Mouse (Mus musculus): ENCODE data around the gene Arhgef12. TPM values are rescaled to one million over a fixed set of nuclear protein-coding genes. Genes with fewer than 3 reads are reported as not detected.

The Arhgef12 gene
- total RNA-seq, 1 experiment from 2014 or later, result 6.4 TPM

DNA sequence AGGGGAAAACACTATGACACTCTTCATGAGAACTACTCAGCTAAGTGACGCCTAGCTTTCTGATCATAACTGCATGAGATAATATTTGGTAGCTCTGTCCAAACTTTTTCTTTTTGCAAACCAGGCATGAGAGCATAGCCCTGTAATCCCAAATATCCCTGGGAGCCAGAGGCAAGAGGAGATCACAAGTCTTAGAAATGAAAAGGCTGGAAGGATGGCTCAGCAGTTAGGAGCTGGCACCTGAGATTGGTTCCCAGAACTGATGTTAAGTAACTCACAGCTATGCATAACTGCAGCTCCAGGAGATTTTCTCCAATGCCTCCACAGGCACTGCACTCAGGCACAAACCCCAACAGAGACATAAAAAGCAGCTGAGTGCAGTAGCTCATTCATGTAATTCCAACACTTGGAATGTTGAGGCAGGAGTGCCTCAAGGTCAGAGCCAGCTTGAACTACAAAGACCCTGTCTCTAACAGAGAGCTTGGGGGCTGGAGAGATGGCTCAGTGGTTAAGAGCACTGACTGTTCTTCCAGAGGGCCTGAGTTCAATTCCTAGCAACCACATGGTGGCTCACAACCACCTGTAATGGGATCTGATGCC lies 21.3 kb downstream of the Arhgef12 start:
- ATAC-seq (ENCODE audit: extremely low read depth, insufficient number of reproducible peaks, low FRiP score, poor library complexity, severe bottlenecking), result no peak

DNA sequence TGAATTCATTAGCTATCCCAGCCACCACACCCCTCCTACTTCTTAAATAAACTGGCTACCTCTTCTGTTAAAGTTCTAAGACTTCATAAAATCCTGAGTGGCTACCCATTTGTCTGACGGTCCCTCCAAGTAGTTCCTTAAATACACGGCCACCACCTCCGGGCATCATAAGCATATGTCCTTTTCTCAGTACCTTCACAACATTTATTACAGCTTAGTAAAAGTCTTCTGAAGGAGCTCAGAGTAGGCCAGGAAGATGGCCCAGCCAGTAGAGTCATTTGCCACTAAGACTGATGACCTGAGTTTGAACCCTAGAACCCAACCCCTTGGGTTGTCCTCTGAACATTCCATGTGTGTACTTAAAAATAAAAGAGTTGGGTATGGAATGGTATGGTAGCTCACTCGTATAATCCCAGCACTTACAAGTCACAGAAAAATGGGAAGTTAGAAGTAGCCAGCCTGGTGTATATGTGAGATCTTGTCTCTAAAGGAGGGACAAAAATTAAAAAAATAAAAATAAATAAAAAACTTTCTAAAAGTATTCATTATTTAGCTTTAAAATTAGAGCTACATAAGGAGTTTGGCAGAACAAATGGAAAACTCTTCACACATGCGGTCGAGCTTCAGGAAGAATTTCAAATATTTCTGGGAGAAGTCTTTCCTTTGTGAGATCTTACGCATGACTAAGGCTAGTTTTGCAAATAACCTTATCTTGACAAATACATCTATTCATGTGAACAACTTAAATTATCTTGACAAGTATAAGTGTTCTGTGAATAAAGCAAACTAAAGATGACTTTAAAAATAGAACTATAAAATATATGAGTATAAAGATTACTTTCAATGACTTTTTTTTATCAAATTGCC lies 22.3 kb downstream of the Arhgef12 start:
- ATAC-seq (ENCODE audit: extremely low read depth, insufficient number of reproducible peaks, low FRiP score, poor library complexity, severe bottlenecking), result no peak

DNA sequence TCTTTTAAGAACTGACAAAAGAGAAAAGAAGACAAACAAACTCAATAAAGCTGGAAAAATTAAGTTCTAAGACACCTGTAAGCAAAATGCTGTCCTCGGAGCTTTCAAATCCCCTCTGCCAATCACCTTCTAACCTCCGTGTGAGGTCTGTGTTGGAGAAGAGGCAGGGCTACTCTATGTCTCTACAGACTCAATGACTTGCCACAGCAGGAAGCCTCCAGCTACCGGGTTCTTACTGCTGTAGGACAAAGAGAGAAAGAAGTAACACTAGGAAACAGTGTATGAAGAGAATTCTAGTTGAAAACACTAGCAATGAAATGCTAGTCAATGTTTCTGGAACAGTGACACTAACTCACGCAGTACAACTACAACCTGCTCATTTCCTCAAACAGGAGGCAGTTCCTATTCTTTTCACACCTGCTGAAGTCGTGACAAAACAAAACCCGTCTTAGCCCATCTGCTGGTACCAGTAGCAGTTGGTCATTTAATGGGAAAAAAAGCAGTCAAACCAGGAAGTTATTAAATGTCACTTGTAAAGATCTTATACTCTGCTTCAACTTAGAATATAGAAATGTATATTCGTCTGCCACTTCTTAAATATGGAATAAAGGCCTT lies 23.5 kb downstream of the Arhgef12 start:
- ATAC-seq (ENCODE audit: extremely low read depth, insufficient number of reproducible peaks, low FRiP score, poor library complexity, severe bottlenecking), result no peak

DNA sequence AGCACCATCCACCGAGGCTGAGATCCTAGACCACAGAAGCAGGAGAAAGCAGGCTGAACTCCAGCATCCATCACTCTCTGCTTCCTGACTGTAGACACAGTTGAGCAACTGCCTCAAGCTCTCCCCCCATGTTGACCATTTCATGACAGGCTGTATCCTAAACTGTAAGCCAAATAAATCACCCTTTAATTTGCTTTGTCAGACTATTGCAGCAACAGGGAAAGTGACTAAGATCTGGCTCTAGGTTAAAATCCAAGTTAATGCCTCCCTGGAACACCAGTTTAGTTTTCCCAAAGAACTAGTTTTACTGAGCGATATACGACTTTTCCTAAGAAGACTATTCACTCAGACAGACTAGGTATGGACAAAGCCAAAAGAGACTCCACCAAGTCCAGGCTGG lies 28.3 kb downstream of the Arhgef12 start:
- no peak for ATAC-seq (ENCODE audit: extremely low read depth, insufficient number of reproducible peaks, low FRiP score, poor library complexity, severe bottlenecking)

DNA sequence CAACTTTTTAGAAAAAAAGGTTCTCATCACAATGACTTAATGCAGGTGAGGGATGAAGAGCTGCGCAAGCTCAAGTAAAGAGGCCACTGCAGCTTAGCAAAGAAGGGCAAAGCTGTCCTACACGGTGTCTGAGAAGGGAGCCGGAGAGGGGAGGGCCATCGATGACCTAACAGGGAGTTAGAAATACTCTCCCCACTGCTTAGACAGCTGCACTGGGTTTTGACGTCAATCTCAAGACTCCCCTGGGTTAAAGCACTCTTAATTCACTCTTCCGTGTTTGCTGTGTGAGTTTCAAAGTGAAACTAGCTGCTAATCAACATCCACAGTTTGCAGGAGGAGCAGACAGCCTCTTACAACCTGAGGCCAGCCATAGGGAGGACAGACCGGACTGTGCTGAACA lies 30.9 kb downstream of the Arhgef12 start:
- ATAC-seq (ENCODE audit: extremely low read depth, insufficient number of reproducible peaks, low FRiP score, poor library complexity, severe bottlenecking), result no peak

DNA sequence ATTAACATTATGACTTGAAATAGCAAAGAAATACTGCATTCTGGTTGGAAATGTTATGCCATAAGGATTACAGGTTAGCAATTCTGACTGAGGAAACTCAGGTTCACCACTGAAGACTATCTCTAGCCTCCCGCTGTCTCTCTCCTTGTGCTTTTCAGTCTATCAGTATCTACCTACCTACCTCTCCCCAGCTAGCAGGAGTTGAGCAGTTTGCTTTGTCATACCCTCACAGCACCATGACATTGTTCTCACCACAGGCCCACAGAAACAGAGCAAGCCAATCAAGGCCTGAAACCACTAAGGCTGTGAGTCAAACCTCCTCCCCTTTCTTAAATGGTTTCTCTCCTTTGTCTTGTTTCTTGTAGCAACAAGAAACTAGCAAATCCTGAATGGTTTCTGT lies 32.4 kb downstream of the Arhgef12 start:
- no peak for ATAC-seq (ENCODE audit: extremely low read depth, insufficient number of reproducible peaks, low FRiP score, poor library complexity, severe bottlenecking)

DNA sequence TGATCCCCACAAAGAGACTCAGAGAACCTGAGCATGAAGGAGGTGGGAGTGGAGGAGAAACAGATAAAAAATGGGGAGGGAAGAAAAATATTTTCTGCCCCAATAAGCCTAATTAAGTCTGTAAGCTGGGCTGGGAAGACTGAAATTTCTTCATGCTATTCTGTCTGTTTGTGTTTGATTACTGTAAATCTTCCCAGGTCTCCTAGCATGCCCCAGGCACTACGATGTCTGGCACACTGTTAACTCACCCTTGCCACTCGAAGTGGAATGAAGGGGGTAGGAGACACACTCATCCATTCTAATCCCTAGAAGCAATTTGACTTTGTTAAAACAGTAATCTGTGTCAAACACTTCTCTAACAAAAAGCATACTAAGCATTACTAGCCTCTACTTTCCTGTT lies 35.3 kb downstream of the Arhgef12 start:
- ATAC-seq (ENCODE audit: extremely low read depth, insufficient number of reproducible peaks, low FRiP score, poor library complexity, severe bottlenecking), result no peak

DNA sequence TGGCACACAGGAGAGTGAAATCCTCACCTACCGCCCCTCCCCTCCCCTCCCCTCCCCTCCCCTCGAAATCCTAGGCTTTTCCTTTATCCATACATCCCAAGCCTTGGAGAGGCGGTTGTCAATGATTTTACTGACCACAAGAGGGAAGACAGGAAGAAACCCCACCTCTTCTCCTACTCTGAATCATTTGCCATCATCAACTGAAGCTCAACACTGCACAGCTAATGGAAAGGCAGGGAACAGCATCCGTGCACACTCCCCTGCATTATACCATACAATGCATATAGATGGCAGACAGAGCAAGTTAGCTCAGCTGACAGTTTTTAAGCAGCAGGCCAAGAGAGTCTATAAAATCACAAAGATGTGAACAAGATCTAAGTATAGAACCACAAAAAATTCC lies 35.9 kb downstream of the Arhgef12 start:
- ATAC-seq (ENCODE audit: extremely low read depth, insufficient number of reproducible peaks, low FRiP score, poor library complexity, severe bottlenecking), result no peak

DNA sequence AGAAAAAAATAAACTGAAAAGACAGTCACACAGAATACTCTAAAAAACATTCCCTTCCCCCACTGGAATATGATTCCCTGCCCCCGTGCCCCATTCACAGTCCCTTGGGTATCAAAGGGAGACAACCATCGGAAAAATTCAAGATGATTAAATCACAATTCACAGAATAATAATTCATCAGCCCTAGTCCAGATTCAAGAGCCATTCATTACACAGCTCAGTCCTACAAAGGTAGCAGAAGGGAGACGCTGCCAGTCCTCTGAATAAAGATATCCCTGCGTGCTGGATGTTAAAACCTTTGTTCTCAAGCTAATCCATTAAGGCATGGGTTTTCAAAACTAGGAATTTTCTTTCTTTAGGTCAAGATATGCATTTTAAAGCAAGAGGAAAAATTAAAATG lies 36.5 kb downstream of the Arhgef12 start:
- ATAC-seq (ENCODE audit: extremely low read depth, insufficient number of reproducible peaks, low FRiP score, poor library complexity, severe bottlenecking), result no peak

DNA sequence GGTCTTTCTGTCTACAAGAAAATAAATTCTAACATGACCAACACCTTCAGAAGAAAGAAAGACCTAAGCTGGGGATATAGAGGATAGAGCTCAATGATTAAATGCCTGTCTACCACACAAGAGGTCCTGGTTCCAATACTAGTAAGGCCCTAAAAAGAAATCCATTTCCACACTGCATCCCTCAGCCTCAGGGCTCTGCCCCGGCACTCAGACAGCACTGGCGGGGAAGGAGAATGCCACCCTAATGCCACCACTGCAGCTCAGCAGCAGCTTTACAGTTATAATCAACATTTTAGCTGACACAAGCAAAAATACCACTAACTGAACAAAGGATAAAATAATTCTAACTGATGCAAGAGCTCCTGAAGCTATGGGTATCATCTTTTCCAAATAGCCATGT lies 36.9 kb downstream of the Arhgef12 start:
- ATAC-seq (ENCODE audit: extremely low read depth, insufficient number of reproducible peaks, low FRiP score, poor library complexity, severe bottlenecking), result no peak

DNA sequence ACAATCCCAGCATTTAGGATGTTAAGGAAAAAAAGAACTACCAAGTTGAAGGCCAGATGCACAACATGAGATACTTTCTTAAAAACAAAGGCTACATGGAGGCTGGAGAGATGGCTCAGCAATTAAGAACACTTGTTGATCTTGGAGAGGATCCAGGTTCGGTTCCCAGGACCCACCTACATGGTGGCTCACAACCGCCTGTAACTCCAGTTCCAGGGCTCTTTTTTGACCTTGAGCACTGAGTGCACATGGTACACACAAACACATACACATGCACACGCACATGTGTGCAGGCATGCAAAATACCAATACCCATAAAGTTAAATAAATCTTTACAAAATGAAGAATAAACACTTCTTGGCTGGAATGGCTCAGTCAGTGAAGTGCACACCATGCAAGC lies 39.1 kb downstream of the Arhgef12 start:
- ATAC-seq (ENCODE audit: extremely low read depth, insufficient number of reproducible peaks, low FRiP score, poor library complexity, severe bottlenecking), result no peak

DNA sequence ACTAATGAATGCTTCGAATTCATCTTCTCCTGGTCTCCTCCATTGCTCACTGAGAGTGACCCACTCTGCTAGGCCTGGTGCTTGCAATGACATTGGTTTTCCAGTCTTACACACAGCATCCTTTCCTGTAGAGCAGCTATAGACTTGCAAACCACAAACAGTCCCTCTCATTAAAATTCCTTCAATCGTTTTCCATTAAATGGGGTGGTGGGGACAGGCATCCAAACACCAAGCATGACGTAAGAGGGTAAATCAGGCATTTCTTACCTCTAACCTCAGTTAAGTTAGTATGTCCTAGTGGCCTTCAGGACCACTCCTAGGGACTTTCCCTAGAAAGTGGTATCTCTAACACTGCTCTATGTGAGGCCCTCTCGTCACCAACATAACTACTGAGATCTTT lies 41.8 kb downstream of the Arhgef12 start:
- no peak for ATAC-seq (ENCODE audit: extremely low read depth, insufficient number of reproducible peaks, low FRiP score, poor library complexity, severe bottlenecking)

DNA sequence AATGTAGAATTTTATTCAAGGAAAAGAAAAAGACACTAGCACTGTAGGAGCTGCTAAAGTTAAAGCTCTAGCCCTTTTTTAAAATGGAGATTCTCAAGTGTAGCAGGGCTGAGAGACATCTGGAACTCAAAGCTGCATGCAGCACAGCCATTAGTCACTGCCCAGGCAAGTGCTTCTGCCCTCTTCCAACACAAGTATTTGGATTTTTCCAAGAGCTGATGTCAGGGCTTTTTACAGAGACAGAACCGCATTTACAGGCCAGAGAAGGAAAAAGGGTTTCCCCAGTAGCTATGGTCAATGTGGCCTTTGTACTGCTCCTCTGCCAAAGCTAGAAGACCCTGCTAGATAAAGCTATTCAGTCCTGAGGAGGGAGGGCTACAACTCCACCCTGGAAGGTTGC lies 45.5 kb downstream of the Arhgef12 start:
- ATAC-seq (ENCODE audit: extremely low read depth, insufficient number of reproducible peaks, low FRiP score, poor library complexity, severe bottlenecking), result no peak

DNA sequence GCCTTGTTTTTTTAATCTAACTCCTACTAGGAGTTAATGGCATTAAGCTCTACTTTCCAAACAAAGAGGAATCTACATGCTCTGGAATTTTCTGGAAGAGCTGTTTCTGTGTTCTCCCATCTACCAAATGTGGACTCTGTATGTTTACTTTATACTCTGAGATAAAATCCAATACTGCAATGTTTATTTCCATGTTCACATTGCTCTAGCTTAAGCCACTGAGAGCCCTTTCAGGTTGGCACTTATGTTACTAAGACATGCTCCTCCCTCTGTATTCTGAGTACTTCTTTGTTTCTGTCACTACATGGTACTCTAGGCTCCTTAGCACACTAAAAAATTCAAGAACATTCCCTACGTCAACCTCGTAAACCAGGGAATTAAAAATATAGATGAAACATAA lies 56.6 kb downstream of the Arhgef12 start:
- no peak for ATAC-seq (ENCODE audit: extremely low read depth, insufficient number of reproducible peaks, low FRiP score, poor library complexity, severe bottlenecking)

DNA sequence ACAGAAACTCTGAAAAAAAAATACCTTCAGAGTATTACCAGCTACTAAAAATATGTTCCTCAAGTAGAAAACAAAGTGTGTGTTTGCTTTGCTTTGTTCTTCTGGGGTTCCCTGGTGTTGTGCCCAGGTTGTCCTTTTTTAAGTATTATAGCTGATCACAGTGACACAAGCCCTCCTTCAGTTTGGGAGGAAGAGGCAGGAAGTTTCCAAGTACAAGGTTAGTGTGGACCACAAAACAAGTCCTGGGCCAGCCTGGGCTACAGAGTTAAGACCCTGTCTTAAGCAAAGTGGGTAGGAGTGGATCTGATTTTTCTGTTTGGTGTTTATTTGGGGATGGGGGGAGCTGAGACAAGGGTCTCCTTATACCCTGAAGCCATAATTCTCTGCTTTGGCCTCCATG lies 62.6 kb downstream of the Arhgef12 start:
- no peak for ATAC-seq (ENCODE audit: extremely low read depth, insufficient number of reproducible peaks, low FRiP score, poor library complexity, severe bottlenecking)

DNA sequence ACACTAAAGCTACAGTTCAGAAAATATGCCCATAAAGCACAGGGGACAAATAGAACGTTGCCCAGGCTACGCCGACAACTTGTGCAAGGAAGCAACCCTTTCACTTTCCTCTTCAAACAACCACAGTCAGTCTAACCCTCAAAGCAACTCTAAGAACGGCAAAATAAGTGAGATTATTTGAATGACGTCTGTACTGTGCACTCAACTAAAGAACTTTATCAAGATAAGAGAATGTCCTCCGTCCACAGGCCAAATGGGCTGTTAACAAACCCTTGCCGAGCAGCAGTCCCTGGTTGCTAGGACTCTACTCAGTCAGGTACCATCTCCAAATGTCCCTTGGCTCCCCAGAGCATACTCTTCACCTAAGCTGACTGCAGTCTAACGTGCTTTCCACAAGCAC lies 68.6 kb downstream of the Arhgef12 start:
- ATAC-seq (ENCODE audit: extremely low read depth, insufficient number of reproducible peaks, low FRiP score, poor library complexity, severe bottlenecking), result no peak

DNA sequence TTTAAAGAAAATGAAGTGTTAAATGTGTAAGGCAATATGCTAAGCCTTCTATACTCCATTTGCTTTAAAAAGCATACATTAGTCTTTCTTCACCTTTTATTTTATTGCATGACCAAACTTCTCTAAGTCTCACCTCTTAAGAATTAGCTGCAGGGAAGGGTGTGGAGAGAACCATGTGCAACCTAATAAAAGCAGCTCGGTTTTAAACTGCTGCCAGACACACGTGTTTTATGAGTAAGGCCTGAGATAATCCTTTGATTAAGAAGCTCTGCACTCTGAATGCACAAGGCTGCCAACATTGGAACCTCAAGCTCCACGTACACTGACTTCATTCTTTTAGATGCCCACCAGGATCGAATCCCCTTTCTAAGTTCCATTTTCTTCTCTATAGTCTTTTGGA lies 71.8 kb downstream of the Arhgef12 start:
- no peak for ATAC-seq (ENCODE audit: extremely low read depth, insufficient number of reproducible peaks, low FRiP score, poor library complexity, severe bottlenecking)

DNA sequence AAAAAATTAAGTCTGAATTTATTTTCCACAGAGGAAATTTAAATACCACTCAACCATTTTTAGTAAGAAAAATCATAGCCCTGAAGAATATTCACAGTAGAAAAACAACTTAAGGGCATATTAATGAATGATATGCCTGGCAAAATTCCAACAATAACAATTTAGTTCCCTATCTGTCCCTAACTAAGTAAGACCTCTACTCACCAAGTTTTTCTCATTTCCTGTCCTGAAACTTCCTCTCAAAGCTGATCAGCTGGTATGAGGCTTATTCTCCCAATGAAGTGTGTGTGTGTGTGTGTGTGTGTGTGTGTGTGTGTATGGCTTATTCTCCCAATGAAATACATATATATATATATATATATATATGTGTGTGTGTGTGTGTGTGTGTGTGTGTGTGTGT lies 72.8 kb downstream of the Arhgef12 start:
- ATAC-seq (ENCODE audit: extremely low read depth, insufficient number of reproducible peaks, low FRiP score, poor library complexity, severe bottlenecking), result no peak

DNA sequence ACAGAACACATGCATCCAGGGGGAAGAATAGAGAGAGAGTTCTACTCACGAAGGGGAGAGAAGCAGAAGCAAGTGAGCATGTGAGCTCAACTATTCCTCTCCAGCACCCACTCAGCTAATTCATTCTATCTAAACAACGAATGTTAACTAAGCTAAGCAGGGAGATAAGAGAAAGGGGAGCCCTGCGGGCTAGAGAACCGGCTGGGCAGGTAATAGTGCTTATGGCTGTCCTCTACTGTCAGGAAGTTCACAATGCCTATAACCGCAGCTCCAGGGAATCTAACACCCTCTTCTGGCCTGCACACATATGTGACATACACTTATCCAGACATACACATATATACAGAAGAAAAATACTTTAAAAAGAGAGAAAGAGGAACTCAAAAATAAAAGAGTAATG lies 79.3 kb downstream of the Arhgef12 start:
- no peak for ATAC-seq (ENCODE audit: extremely low read depth, insufficient number of reproducible peaks, low FRiP score, poor library complexity, severe bottlenecking)

DNA sequence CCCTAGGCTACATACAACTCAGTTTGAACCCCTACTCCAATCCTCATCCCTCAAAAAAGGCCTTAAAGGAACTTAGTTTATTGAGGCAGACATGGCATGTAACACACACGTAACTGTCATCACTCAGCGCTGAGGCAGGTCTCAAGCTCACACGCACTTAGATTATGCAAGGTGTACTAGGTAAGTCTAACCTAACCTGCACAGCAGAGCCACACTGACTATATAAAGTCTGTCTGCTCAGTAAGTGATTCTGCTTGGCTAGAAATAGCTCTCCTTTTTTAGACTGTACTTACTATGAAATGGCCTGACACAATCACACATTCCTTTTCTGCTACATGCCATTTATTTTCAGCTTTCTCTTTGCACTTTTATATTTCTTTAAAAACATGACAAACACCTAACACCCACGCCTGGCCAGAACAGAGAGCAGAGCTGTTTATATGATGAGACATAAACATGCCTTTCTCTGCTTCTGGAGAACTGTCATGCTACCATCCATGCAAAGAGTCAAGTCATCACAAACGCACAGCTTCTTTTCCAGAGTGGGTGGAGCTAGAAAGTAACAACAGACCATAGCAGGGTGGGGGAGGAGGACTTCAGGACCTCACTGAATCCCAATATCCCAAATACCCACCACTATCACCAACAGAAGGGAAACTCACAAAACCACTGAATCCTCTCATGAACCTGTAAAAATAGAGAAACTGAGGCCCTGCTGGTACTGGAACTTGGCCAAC lies 85.4 kb downstream of the Arhgef12 start:
- ATAC-seq (ENCODE audit: extremely low read depth, insufficient number of reproducible peaks, low FRiP score, poor library complexity, severe bottlenecking), result no peak
